Mouse (Mus musculus) adrenal gland (tissue): Measurements from ENCODE around the gene Ccdc80.

Source experiments
- intact Hi-C: fragments of 180-260 bp; cut with DNase I; formaldehyde crosslinking; loops from one replicate; pipeline ENCODE4 v1.15.1; 2025
- long read RNA-seq, 2 experiments: library from polyadenylated mRNA; unstranded; transcript quantifications; one replicate each; pipeline ENCODE4 v2.0.0; 2020; ENCODE audit warnings: borderline replicate concordance in 1 of 2; ENCODE audit not compliant: insufficient replicate concordance in 1 of 2

Gene Ccdc80
- long read RNA-seq, experiment 1, transcript Ccdc80-201 (8 exons, 3,648 nt): major isoform, 13 of 61 reads
- long read RNA-seq, experiment 1, partial matches to known transcripts: 43 of 61 reads
- long read RNA-seq, experiment 1, other reads (novel, unspliced or antisense): 5 of 61 reads
- long read RNA-seq, experiment 2, transcript Ccdc80-201 (8 exons, 3,648 nt): major isoform, 5 of 42 reads
- long read RNA-seq, experiment 2, partial matches to known transcripts: 30 of 42 reads
- long read RNA-seq, experiment 2, other reads (novel, unspliced or antisense): 7 of 42 reads

DNA sequence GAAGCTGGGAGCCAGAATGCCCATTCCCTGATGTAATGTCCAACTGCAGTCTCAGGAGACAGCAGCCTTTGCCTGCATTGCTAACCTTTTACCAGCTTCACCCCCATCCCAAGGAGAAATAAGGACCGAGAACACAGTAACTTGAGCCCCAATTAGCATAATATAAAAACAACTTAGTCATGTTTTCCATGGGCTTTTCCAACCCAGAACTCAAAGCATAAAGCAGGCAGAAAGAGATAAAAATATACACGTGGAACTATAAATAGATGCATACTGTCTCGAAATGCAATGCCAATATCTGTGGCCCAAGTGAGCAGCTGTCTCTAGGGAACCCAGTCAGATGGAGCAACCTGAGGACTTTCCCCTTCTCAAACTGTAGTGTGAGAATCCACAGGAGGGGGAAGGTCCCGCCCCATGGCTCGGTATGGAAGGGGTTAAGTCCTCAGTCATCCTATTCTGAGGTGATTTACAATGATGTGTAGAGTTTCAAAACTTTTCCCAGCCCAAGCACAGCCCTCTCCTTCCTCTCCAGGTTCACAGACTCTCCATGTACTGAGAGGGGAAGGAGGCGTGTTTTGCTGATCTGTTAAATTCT is at the start of gene Ccdc80:
Gene Ccdc80 (plus strand): TSS at position 266 of the 595 bp plus-strand sequence.
- intact Hi-C loops: no loop called here

GRCm38 (mm10) chr16:45044844-45045243 is 48.4 kb upstream of the Ccdc80 start:
- intact Hi-C loops: no loop called here

DNA sequence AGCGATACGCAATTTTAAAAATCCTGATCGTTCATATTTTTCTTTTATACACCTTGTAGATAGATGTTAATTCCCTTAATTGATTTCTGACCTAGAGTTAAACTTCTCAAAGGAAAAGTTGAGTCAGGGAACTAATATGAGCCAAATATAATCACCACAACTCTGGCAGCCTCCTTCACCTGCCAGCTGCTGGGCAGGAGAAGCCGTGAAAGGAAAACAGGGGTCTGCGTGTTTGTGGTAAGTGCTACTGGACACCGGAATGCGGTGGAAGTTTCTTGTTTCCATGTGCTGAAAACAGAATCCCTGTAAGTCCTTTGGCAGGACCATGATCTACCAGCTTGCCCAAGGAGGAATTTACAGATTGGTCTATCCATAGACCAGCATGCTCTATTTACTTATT is 36.0 kb upstream of the Ccdc80 start:
- intact Hi-C loops: no loop called here

- intact Hi-C loops: no loop called here
Measured at GRCm38 (mm10) chr16:45057922-45058321, 35.3 kb upstream of the Ccdc80 start.

GRCm38 (mm10) chr16:45061140-45061539 is 32.1 kb upstream of the Ccdc80 start:
- intact Hi-C loops: no loop called here

DNA sequence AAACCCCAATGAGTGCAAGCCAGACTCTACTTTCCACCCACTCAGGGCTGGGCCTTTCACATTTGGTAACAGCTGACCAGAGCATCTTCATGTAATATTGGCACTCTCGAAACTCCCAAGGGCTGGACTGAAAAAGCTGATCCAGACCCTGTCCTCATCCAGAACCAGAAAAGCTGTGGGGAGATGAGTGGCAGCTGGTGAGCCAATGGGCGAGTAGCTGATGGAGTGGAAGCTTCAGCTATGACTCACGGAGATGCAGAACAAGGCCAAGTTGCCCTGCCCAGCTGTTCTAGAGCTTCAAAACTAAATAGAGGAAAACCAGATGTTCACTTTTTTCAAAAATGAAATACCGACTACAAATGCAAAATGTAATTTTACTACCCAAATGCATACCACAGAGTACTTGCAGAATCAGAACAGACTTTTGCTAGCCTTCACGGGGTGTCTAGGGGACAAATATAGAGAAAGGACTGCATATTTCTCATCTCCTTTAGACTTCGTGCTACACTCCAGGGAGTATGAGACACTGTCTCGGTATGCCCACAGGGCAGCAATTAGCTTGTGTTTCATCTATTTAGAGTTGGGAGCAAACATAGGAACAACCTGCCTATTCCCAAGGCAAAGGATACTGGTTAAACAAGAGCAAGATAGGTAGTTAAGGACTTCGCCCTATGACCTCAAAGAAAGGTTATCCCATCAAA is 22.7 kb upstream of the Ccdc80 start:
- intact Hi-C loops: no loop called here

GRCm38 (mm10) chr16:45071424-45071823 is 21.8 kb upstream of the Ccdc80 start:
- intact Hi-C loops: no loop called here

- intact Hi-C loops: no loop called here
Measured at GRCm38 (mm10) chr16:45077517-45078080, 15.6 kb upstream of the Ccdc80 start.

DNA sequence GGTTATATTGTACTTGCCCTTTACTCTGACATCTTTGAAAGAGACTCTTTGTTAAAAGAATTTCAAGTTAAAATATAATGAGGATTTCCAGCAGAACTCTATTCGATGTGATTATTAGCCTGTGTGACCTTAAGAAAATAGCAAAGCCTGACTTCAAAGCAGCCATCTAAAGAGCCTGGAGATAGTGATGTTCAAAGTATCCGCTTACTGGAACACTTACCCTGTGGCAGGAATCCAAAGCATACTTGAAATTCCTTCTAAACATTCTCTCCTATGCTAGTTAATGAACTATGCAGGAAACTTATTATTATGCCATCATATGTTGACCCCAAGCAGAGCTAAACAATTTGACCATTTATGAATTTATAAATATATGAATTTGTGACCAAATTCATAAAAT is 13.9 kb upstream of the Ccdc80 start:
- intact Hi-C loops: no loop called here

GRCm38 (mm10) chr16:45088842-45089241 is 4.4 kb upstream of the Ccdc80 start:
- intact Hi-C loops: loop anchor here (2.0 kb wide), 1 partner anchor 318 kb away; no protein-coding TSS in a partner anchor

DNA sequence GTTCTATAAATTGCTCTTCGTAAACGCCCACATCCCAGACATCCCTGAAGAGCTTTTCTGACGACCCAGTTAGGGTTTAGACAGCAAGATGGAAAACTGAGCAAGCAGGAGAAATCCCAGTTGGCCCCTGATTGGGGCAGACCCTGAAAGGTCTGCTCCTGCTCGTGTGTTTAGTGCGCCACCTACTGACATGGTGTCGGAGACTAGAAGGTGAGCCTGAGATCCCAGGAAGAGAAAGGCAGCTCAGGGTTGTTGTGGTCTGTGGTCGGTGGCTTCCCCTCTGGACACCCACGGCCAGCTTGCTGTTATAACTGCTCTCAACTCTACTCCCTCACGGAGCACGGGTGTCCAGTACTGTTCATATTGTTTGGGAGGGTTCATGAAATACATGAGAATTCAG is 3.2 kb upstream of the Ccdc80 start:
- intact Hi-C loops: no loop called here

DNA sequence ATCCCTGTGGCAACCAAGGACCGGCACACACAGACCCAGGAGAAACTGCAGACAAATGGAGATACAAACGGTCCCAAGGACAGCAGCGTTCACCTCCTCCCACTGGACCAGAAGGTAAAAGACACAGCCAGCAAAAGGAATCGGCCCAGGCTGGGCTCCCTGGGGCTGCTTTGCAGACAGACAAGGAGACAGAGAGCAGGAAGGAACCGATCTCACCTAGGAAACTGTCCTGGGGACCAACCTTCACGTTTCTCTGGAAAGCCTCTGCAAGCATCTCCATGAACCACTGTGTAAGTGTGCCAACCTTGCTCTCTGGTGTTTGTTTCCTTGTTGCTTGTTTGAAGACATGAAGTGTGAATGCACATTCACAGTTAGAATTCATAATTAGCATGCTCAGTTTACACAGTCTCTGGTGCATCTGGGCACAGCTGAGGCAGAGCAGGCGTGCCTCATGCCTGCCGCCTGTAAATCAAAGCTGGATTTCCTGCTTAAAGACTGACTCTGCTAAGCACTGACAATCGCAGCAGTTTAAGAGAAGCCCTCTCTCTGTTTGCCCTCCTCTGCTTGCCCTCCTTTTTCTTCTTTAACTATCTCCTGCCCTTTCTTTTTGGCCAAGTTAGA is 1.0 kb downstream of the Ccdc80 start:
- intact Hi-C loops: no loop called here

- intact Hi-C loops: no loop called here
Measured at GRCm38 (mm10) chr16:45095030-45095429, 1.8 kb downstream of the Ccdc80 start.

GRCm38 (mm10) chr16:45095561-45096482 is 2.6 kb downstream of the Ccdc80 start:
- intact Hi-C loops: no loop called here

DNA sequence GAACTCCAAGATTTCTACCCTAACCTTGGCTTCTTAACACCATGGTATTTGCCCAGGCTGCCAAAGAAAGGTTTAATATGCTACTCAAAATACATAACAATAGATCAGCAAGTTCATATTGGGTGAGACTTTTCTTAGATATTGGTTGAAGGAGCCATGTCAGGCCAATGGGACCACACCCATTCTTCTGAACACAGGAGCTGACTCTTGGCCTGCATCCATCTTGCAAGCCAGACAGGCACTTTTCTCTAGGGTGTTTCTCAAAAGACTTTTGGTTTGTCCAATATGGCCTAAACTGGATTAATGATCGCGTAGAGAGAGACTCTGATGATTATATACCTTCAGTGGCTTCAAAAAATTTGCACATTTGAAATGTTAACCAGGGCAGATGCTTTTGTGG is 4.3 kb downstream of the Ccdc80 start:
- intact Hi-C loops: no loop called here

- intact Hi-C loops: no loop called here
Measured at GRCm38 (mm10) chr16:45098186-45098885, 5.1 kb downstream of the Ccdc80 start.

DNA sequence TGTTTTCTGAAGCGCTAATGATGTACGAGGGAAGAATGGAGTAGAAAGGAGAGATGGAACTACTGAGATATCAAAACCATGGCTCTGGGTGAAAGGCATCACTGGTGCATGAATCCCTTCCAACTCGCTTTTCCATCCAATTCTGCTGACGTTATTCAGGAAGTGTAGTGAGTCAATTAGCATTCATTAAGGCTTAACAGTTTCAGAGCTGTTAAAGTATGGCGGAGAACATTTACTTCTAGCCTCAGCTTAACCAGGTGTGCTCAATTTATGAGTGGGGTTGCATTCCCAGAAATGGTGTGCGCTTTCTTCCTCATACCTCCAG is 5.6 kb downstream of the Ccdc80 start:
- intact Hi-C loops: no loop called here

DNA sequence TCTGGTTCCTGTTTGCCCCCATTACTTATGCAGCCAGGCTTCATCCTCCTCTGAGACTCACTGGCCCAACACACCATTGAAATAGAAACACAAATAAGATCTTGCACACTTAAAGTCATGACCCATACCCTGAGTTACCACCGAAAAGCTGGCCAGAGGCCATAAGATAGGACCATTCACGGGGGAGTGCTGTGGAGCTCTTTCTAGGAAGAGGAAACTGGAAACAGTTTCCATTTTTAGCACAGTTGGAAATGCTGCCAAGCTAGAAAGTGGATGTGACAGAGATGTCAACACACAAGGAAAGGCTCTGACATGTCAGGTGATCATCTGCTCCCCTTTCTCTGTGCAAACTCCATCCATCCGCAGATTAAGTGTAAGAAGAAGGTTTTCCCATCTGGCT is 7.7 kb downstream of the Ccdc80 start:
- intact Hi-C loops: no loop called here

DNA sequence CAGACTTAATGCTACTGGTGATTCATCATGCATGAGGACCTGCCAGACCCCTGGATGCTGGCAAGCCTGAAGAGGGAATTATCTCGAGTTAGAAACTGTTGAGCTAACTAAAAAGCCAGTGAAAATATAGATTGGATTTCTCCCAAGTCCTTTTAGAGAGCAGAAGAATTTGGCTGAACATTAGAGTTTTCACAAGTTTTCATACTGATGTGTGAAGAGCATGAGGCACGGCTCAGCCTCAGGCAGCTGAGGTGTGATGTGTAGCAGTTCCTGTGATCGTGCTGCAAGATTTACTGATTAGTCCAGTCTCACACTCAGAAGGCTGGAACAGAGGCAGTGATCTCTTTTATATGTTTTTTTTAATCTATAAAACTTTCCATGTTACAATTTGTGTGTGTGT is 11.8 kb downstream of the Ccdc80 start:
- intact Hi-C loops: no loop called here

DNA sequence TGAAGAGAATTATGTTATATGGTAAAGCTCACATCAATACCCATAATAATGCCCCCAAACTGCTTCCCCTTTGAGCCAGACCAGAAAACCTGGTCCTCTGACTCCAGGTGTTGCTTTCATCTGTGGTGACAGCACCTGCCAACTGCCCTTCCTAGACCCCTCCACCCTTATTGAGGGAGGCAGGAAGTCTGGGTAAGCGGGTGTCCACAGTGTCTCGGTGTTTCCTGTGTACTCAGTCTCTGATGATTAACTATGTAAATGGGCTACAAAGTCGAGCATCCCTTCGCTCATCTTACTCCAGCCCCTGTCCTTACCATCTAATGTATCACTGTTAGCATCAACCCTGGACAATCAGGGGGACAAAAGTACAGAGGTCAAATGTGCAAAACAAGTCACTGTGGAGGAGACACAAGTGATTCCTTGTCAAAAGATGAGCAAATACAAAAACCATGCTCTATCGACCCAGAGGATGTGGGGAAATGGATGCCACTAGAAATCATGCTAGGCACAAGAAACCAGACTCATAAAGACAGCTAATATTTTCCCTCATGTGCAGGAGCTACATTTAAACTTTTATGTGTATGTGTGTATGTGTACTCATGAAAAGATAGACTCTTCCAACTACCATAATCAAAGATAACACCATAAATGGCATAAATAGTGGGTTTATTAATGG is 15.1 kb downstream of the Ccdc80 start:
- intact Hi-C loops: no loop called here
